Mouse (Mus musculus) intestine, postnatal 0 days (tissue): ENCODE measurements around the gene Hectd2. TPM values are rescaled to one million over a fixed set of nuclear protein-coding genes. Genes with fewer than 3 reads are reported as not detected.

Source experiments
- ATAC-seq: fragments of 200-750 bp; cut with Nextera tagmentation; 2 replicates; pipeline ENCODE4 v1.8.0; 2017; ENCODE audit warnings: mild to moderate bottlenecking, moderate TSS enrichment, moderate library complexity
- H3K27ac ChIP-seq: fragments of 300-500 bp; sonication (generic); 2 replicates; pipeline ENCODE4 v1.5.1; 2014; ENCODE audit warnings: mild to moderate bottlenecking, low read depth, low read length, moderate library complexity
- H3K27me3 ChIP-seq: fragments of 300-500 bp; sonication (generic); replicated peaks from 2 replicates; pipeline ENCODE4 v1.6.1; 2014; ENCODE audit warnings: low read length, mixed read lengths; ENCODE audit not compliant: control insufficient read depth, insufficient read depth
- H3K36me3 ChIP-seq: fragments of 300-500 bp; sonication (generic); 2 replicates; pipeline ENCODE4 v1.6.1; 2014; ENCODE audit warnings: mild to moderate bottlenecking, moderate library complexity; ENCODE audit not compliant: control insufficient read depth, insufficient read depth
- H3K4me1 ChIP-seq: fragments of 300-500 bp; sonication (generic); replicated peaks from 2 replicates; pipeline ENCODE4 v1.6.1; 2014; ENCODE audit warnings: antibody characterized with exemption, low read length, mixed read lengths; ENCODE audit not compliant: control insufficient read depth, insufficient read depth
- H3K4me2 ChIP-seq: fragments of 300-500 bp; sonication (generic); replicated peaks from 2 replicates; pipeline ENCODE4 v1.6.1; 2014; ENCODE audit warnings: low read depth, mild to moderate bottlenecking, moderate library complexity
- H3K4me3 ChIP-seq: fragments of 300-500 bp; sonication (generic); 2 replicates; pipeline ENCODE4 v1.5.1; 2014; ENCODE audit warnings: low read depth, low read length
- H3K9ac ChIP-seq: fragments of 300-500 bp; sonication (generic); 2 replicates; pipeline ENCODE4 v1.6.1; 2014; ENCODE audit warnings: mild to moderate bottlenecking, low read depth, low read length
- H3K9me3 ChIP-seq: fragments of 300-500 bp; sonication (generic); 2 replicates; pipeline ENCODE4 v1.6.1; 2016; ENCODE audit warnings: mixed run types; ENCODE audit not compliant: control insufficient read depth
- CTCF ChIP-seq: sonication (generic); IDR thresholded peaks from 2 replicates; pipeline ENCODE4 v1.5.1; 2016; ENCODE audit warnings: low read depth, mild to moderate bottlenecking, control low read depth, antibody characterized with exemption, moderate library complexity
- WGBS: fragments of 180-500 bp; shearing (Covaris S2); extraction: QIAGEN DNeasy Blood & Tissue Kit; methylation state at CpG from one replicate; pipeline ENCODE4 v1.1.7; 2014; 5-methylcytosine and 5-hydroxymethylcytosine counted together
- polyA plus RNA-seq: library from polyadenylated mRNA; unstranded; fragments of >200 nt; fragmentation: Nextera tagmentation; extraction: Ambion mirVana; gene quantifications from 2 replicates; pipeline ENCODE4 v1.2.1, GENCODE M21; 2015

The Hectd2 gene
- polyA plus RNA-seq, 1 experiment from 2014 or later = 1.0 TPM

DNA sequence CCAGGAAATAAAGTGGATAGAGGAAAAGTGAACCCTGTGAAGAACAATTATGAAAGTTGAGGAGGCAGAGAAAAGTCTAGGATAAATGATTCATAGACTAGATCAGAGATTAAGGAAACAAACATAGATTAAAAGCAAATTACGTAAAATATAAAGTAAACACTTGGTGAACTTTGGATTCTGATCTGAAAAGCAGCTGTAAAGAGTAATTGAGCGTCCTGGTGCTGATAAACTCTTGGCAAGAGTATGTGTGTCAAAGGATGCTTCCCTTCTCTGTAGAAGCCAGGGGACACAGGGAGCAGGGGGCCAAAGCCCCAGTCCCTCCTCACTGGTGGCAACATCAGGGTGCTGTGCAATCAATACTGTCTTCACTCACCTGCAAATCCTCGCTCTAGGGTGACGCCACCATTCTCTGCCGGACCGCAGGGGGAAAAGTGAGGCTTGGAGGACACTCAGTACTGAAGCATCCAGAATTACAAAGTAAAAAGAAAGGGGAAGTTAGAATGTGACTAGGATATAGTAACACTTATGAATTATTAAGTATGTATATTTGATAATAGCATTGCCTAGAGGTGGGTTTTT, 91.0 kb downstream of the Hectd2 start:
- Histone ChIP-seq H3K9ac (no peak overlapping the region), H3K4me2 (no peak overlapping the region), H3K9me3 (no peaks in the 10 kb centered on the region), H3K27ac (no peak overlapping the region), H3K4me3 (no peak overlapping the region), H3K36me3 (no peaks in the 10 kb centered on the region), H3K4me1 (no peaks in the 10 kb centered on the region), H3K27me3 (no peaks in the 10 kb centered on the region)
- no peak for TF ChIP-seq CTCF
- 58% methylated on average over 6 of the region's 6 CpGs for WGBS
- peak; percentile 54; the same call in 1 of the 2 replicates for ATAC-seq

DNA sequence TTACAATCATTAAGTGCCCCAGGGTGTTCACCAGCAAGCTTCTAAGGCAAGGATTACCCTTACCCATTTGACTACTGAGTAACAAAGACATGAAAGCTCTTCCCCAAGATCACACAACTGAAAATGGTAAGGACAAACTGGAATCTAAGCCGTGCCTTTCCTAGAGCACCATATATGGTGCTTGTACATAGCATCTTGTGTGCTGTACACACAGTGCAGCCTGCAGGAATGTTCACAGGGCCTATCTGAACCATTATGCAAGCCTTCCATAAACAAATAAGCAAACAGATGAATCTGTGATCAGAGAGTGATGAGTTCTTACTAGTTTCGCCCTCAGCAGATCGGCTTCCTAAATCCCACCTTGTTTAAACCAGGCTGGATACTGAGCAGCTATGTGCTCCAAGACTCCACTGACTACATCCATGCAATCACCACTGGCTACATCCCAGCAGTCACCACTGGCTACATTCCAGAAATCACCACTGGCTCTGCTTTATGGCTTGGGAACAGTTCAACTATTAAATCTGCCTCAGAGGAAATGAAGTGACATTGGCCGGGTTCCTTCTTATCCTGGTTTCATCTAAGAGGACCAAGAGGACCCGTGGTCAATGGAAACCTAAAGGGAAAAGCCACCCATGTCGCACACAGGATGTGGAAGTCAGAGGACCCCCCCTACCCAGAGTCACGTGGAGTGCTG, 91.8 kb downstream of the Hectd2 start:
- H3K27me3 ChIP-seq = no peaks in the 10 kb centered on the region
- H3K4me2 ChIP-seq = no peak overlapping the region
- no peak overlapping the region for H3K9ac ChIP-seq
- TF ChIP-seq CTCF = no peak
- WGBS = 66% methylated on average over 7 of the region's 7 CpGs
- H3K4me3 ChIP-seq = no peak overlapping the region
- no peaks in the 10 kb centered on the region for H3K9me3 ChIP-seq
- no peaks in the 10 kb centered on the region for H3K4me1 ChIP-seq
- no peak overlapping the region for H3K27ac ChIP-seq
- no peak for ATAC-seq
- H3K36me3 ChIP-seq = no peaks in the 10 kb centered on the region

DNA sequence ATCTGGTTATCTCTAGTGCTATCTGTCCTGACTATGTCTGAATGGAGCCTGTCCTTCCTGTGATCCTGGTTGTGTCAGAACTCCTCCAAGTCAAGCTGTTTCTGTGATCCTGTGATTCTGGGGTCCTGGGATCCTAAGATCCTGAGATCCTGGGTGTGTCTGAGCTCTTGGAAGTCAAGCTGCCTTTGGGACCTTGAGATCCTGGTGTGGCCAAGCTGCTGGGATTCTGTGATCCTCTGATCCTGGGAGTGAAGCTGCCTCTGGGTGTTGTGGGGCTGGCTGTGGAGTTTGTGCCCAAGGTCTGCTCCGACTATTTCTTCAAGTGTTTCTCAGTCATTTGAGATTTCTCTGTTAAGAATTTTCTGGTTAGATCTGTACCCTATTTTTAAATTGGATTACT, 98.2 kb downstream of the Hectd2 start:
- Histone ChIP-seq H3K36me3 (no peaks in the 10 kb centered on the region), H3K9me3 (no peaks in the 10 kb centered on the region), H3K4me1 (no peaks in the 10 kb centered on the region), H3K4me2 (no peak overlapping the region), H3K27me3 (no peaks in the 10 kb centered on the region), H3K9ac (no peak overlapping the region), H3K4me3 (no peak overlapping the region), H3K27ac (no peak overlapping the region)
- 90% methylated on average over 1 of the region's 1 CpGs for WGBS
- ATAC-seq = no peak
- TF ChIP-seq CTCF = no peak

DNA sequence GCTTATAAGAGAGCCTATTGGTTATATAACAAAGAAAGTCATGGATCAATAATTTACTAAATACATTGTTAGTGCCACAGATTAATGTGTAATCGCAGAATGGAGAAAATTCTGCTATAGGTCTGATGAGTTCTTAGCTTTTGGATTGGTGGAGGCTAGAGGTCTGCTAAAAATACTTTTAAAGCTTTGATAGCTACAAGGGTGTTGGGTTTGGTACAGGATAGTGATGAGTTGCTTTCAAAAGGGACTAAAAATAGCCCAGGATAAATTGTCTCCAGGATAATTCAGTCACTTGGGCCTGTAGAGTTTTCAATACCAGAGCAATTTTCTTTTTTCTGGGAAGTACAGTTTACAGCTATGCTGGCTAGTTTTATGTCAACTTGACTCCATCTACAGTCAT, 108.3 kb downstream of the Hectd2 start:
- Histone ChIP-seq H3K27ac (no peak overlapping the region), H3K9ac (no peak overlapping the region), H3K9me3 (no peaks in the 10 kb centered on the region), H3K4me1 (no peaks in the 10 kb centered on the region), H3K27me3 (no peaks in the 10 kb centered on the region), H3K36me3 (no peaks in the 10 kb centered on the region), H3K4me3 (no peak overlapping the region), H3K4me2 (no peak overlapping the region)
- ATAC-seq = no peak
- 92% methylated on average over 1 of the region's 1 CpGs for WGBS
- no peak for TF ChIP-seq CTCF

DNA sequence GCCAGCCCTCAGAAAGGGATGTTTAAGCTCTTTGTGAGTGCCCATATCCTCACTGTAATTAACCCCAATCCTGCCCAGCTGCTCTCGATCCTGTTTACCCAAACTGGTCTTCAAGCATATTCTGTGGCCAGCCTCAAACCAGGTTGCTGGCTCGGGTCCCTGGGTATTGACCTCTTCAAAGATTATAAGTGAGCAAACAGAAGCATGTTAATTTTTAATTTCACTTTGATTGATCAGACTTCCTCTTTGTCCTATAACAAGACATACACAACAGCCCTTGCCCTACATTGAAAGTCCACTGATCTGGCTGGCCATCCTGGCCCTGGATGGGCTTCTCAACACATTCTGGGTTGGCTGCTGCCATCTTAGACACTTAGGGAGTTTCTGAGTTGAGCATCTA, 109.5 kb downstream of the Hectd2 start:
- Histone ChIP-seq H3K27ac (no peak overlapping the region), H3K4me3 (no peak overlapping the region), H3K9ac (no peak overlapping the region), H3K36me3 (no peaks in the 10 kb centered on the region), H3K9me3 (no peaks in the 10 kb centered on the region), H3K4me2 (no peak overlapping the region), H3K4me1 (no peaks in the 10 kb centered on the region), H3K27me3 (no peaks in the 10 kb centered on the region)
- TF ChIP-seq CTCF = no peak
- 50% methylated on average over 2 of the region's 2 CpGs for WGBS
- no peak for ATAC-seq

DNA sequence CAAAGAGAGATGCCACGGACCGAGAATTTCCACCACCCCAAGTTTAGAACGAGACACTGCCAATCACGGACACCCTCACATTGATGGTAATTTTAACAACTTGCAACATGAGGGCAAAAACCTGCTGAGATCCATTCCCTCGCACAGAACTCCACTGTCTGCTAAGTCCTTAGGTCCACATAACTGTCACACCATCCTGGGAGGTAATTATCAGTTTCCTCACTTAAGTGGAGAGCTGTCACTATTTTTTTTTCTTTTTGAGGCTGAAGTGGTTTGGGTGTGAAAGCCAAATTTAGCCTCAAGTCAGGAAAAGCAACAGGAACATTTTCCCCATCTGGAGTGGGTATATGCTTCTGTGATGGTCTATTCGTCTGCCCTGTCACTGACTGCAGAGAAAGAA, 110.0 kb downstream of the Hectd2 start:
- H3K4me3 ChIP-seq = no peak overlapping the region
- 80% methylated on average over 6 of the region's 6 CpGs for WGBS
- TF ChIP-seq CTCF = no peak
- H3K4me2 ChIP-seq = no peak overlapping the region
- H3K4me1 ChIP-seq = no peaks in the 10 kb centered on the region
- H3K27me3 ChIP-seq = no peaks in the 10 kb centered on the region
- H3K36me3 ChIP-seq = no peaks in the 10 kb centered on the region
- ATAC-seq = no peak
- H3K27ac ChIP-seq = no peak overlapping the region
- no peaks in the 10 kb centered on the region for H3K9me3 ChIP-seq
- no peak overlapping the region for H3K9ac ChIP-seq
